Mouse (Mus musculus): Measurements from ENCODE around the gene Tbce. TPM values are rescaled to one million over a fixed set of nuclear protein-coding genes. Genes with fewer than 3 reads are reported as not detected.
"Not testable (repeated sequence)": the region's sequence is repeated elsewhere in the genome, so short reads cannot be mapped to it uniquely, and the experiment has no call there.

Tbce gene
- total RNA-seq, 4 experiments from 2014 or later = 22.2 to 26.1 (median 23.6) TPM

GRCm38 (mm10) chr13:14034073-14034348 lies 5.4 kb downstream of the Tbce start:
- peak; percentile 16 for DNase-seq (ENCODE audit: low spot score)

GRCm38 (mm10) chr13:14033309-14034072 lies 5.9 kb downstream of the Tbce start:
- no peak for DNase-seq (ENCODE audit: low spot score)

DNA sequence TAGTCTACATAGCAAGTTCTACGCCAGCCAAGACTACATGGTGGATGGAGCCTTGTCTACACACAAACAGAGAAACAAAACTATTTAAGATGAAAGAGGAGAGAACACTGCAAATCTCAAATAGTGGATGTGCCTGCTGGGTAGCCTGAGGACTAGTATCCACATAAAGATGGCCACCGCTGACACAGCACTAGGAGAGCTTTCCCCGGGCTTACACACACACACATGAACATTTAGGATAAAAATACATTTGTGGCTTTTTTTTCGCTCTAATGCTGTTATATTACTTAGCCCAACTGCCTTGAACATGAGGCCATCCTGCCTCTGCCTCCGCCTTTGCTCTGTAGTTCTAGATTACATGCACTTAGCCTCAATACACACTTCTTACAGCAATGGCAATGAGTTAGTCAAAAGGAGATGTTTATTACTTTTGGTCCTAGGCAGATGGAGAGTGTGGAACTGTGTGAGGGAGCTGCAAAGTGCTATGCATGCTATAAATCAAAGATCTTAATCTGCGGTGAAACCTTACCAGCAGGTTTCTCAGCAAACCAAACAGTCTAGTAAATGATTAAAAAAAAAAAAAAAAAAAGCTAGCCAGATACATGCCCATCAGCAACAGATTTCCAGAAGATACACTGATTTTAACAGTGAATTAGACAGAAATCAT lies 13.2 kb downstream of the Tbce start:
- DNase-seq (ENCODE audit: low spot score) = no peak

GRCm38 (mm10) chr13:14025554-14025953 lies 13.9 kb downstream of the Tbce start:
- no peak for DNase-seq (ENCODE audit: low spot score)

DNA sequence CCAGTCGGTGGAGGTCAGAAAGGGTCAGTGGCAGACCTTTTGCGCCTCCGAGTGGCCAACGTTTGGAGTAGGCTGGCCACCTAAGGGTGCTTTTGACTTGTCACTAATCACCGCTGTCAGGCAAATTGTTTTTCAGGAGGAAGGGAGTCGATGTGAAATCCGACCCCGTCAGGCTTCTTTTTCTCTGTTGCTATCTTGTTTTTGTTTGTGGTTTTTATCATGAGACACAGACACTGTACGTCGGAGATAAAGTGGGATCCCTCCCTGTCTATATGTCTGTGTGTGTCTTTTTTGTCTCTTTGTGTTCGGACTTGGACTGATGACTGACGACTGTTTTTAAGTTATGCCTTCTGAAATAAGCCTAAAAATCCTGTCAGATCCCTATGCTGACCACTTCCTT lies 18.0 kb downstream of the Tbce start:
- DNase-seq (ENCODE audit: low spot score) = not testable (repeated sequence)

DNA sequence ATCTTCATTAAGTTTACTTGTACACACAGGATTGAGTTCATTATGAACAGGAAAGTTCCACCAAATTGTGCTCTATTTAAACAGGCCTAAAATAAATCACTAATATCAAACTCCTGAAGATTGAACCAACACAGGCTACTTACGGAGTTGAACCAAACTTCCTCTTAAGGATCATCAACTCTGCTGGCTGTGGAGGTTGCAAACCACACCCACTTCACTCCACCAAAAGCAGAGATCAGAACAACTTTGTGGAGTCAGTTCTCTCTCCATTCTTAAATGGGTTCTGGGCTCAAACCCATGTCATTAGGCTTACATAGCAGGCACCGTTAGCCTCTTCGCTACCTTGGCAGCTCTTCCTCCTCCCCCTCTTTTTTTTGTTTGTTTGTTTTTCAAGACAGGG lies 20.6 kb downstream of the Tbce start:
- no peak for DNase-seq (ENCODE audit: low spot score)

DNA sequence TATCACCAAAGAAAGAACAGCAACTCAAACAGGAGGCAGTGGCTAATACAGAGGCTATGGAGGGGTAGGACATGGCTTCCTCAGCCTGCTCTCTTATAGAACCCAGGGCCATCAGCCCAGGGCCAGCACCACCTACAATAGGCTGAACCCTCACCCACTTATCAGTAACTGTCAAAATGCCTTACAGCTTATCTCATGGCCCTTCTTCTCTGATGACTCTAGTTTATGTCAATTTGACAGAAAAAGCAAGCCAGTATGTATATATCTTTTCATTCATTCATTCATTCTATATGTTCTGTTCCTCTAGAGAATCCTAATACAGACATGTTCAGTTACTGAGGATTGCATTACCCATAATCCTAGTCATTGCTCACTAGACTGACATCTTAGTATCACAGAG lies 21.2 kb downstream of the Tbce start:
- no peak for DNase-seq (ENCODE audit: low spot score)

- no peak for DNase-seq (ENCODE audit: low spot score)
These were observed 23.8 kb downstream of the Tbce start for GRCm38 (mm10) chr13:14015609-14016008.

DNA sequence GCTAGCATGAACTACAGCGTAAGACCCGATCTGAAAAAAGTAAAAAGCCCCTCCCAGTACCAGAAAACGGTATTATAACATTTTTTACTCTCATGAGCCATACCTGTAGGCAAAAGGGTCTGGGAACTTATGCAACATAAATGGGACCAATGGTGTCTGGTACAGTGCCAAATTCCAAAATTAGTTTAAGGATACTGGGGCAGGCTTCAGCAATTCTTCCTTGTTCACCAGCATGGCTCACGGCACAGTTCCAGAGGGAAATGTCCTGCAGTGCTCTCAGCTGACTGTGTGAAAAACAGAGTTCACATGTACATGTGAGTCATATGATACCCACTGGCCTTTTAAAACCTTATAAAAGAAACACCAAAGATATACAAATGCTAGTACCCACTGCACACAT lies 24.9 kb downstream of the Tbce start:
- DNase-seq (ENCODE audit: low spot score) = no peak

GRCm38 (mm10) chr13:14014001-14014400 lies 25.4 kb downstream of the Tbce start:
- DNase-seq (ENCODE audit: low spot score) = no peak

- no peak for DNase-seq (ENCODE audit: low spot score)
These were observed 27.9 kb downstream of the Tbce start for GRCm38 (mm10) chr13:14011454-14011995.

GRCm38 (mm10) chr13:14006056-14006455 lies 33.4 kb downstream of the Tbce start:
- no peak for DNase-seq (ENCODE audit: low spot score)

DNA sequence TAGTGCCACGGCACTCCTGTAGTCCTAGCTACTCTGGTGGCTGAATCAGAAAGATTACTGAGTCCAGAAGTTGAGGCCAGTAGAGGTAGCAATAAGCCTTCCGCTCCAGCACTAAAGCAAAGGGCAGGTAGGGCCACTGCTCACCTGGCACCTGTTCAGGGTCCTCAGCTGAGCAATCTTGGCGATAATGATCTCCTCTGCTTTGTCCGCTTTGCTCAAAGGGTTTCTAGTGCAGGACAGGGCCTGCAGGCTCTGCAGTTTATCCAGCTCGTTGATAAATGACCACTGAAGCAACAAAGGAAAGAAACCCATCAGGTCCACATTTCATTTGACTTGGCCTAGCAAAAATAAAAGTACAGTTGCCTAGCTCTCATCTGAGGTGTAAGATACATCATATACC lies 34.4 kb downstream of the Tbce start:
- no peak for DNase-seq (ENCODE audit: low spot score)

DNA sequence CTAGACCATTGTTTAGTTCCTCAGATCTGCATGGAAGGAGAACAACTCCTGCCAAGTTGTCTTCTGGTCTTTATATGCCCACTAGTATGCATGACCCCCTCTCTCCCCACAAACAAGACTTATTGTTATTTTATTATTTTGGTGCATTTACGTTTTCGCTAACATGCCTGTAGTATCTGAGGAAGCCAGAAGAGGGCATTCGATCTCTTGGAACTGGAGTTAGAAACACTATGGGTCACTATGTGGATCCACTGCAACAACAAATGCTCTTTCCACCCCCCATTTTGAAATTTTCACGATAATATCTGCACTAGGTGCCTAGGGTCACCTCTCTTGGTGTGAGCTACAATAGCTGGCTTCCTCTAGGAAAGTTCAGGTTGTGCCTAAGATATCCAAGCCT lies 35.4 kb downstream of the Tbce start:
- no peak for DNase-seq (ENCODE audit: low spot score)

DNA sequence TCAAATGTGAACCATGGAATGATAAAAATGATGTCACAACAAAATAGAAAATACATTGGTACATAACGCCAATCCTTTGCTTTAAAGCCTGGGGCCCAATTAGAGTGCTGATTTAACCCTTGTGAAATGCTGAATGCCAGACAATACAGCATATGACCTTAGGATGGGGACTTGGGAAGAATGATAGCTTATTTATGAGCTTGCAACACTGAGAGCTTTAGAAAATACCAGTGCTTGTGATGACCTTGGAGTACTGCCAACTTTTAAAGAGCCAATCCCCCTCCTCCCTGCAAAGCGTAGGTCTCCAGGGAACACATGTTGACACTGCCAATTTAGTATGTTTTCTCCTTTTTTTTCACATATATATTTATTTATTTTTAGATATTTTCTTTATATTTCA lies 36.7 kb downstream of the Tbce start:
- DNase-seq (ENCODE audit: low spot score) = no peak

DNA sequence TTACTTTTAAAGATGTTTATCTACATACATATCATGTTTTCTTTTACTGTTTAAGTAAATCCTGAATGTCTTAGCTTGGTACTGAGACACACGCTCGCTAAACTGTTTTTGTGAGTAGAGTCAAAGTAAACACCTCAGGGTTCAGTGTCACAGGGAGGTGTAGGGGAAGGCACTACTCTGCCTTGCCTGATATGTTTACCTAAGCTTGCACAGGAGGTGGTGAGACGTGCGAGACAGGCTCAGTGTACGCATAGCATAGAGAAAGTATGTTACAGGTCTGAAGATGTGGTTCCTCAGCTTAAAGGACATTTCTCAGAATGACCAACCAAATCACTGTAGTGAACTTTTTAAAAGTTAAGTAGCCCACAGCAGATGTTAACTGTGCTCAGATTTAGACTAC lies 42.0 kb downstream of the Tbce start:
- no peak for DNase-seq (ENCODE audit: low spot score)

DNA sequence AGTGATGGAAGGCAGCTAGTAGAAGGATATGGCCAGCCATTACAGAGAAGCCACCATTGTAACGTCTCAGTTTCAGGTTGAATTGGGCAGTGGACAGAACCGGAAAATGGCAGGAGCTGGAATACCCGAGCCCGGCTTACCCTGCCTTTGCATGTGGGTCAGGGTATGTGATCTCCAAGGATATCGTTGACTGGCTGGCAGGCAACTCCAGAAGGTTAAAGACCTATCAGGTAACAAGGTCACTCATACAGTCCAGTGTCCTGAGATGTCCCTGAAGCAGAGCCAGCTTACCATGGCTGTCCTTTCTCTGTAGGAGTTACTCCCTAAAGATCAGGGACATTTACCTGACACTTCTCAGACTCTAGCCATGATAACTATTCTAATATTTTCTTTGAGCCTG lies 44.4 kb downstream of the Tbce start:
- no peak for DNase-seq (ENCODE audit: low spot score)

DNA sequence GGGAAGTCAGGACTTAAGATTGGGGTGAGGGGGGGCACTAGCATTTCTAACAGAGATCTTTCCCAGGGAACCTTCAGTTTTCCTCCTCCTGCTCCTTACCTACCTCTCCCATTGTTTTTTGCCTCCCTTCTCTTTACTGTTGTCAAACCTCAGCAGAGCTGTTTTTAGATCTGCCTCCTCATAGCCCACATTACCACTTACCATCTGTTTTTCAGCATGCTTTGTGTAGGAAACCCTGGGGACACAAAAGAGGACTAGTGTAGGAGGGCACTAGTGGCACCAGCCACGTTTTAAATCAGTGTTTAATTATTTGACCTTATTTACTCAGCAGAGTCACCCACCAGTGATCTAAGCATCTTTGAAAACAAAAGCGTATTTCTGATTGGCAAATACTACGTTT lies 46.4 kb downstream of the Tbce start:
- DNase-seq (ENCODE audit: low spot score) = no peak

DNA sequence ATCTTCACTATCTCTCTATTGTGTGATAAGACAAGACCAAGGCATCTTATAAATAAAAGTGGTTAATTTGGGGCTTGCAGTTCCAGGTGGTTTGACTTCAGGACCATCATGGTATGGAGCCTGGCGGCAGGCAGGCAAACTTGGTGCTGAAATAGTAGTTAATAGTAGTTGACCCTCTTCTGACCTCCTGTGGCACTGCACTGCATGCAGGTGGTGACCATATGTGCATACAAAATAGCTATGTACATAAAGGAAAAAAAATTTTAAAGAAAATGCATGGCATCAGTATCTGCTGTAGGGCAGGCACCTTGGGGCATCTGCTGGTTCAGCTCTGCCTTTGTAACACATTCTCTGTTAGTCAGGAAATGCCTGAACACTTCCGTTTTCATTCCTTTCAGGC lies 49.0 kb downstream of the Tbce start:
- no peak for DNase-seq (ENCODE audit: low spot score)

GRCm38 (mm10) chr13:13989135-13989534 lies 50.3 kb downstream of the Tbce start:
- DNase-seq (ENCODE audit: low spot score) = no peak

GRCm38 (mm10) chr13:13983523-13983922 lies 55.9 kb downstream of the Tbce start:
- DNase-seq (ENCODE audit: low spot score) = no peak

- DNase-seq (ENCODE audit: low spot score) = not testable (repeated sequence)
These were observed 57.6 kb downstream of the Tbce start for GRCm38 (mm10) chr13:13981842-13982241.

DNA sequence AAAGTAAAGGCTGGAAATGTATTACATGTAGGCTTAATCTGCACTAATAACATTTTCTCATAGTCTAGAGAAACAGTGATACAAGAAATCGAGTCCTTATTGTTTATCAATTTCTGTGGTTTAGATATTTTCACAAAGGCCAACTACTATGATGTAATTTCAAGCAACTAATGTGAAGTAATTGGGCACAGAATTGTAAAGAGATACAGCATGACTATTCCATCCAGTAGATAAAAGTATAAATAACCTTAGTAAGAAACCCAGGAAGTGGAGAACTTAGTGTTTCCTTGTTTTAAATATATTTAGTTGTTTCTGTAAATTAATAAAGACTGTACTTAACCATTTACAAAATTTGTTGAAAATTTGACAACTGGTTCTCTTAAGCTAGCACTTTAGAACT lies 69.6 kb downstream of the Tbce start:
- no peak for DNase-seq (ENCODE audit: low spot score)

Measured in heart, adult 8-10 months (tissue).